Mouse (Mus musculus): ENCODE results near the gene Atp23. TPM values are rescaled to one million over a fixed set of nuclear protein-coding genes. Genes with fewer than 3 reads are reported as not detected.
"Not testable (repeated sequence)": the region's sequence is repeated elsewhere in the genome, so short reads cannot be mapped to it uniquely, and the experiment has no call there.

Gene Atp23
- polyA plus RNA-seq, 1 experiment from 2014 or later = 6.2 TPM

GRCm38 (mm10) chr10:126826982-126827381 is 74.2 kb downstream of the Atp23 start:
- Histone ChIP-seq H3K27me3 (no peaks in the 10 kb centered on the region), H3K9ac (no peak overlapping the region), H3K27ac (replicated peaks) (no peak overlapping the region), H3K4me3 (replicated peaks) (no peak overlapping the region), H3K4me1 (replicated peaks) (no peaks in the 10 kb centered on the region), H3K36me3 (replicated peaks) (no peaks in the 10 kb centered on the region), H3K4me2 (no peak overlapping the region), H3K9me3 (replicated peaks) (no peaks in the 10 kb centered on the region)
- ATAC-seq (ENCODE audit: insufficient read depth) = no peak
- WGBS (ENCODE audit: insufficient replicate concordance) = 46% methylated on average over 6 of the region's 6 CpGs

- H3K4me1 ChIP-seq (replicated peaks); ATAC-seq (ENCODE audit: insufficient read depth); H3K27me3 ChIP-seq; H3K36me3 ChIP-seq (replicated peaks); H3K4me3 ChIP-seq (replicated peaks); H3K9me3 ChIP-seq (replicated peaks); H3K4me2 ChIP-seq; H3K9ac ChIP-seq; H3K27ac ChIP-seq (replicated peaks): not testable (repeated sequence)
- WGBS (ENCODE audit: insufficient replicate concordance) = 70% methylated on average over 8 of the region's 8 CpGs
Measured at GRCm38 (mm10) chr10:126826216-126826615, 74.9 kb downstream of the Atp23 start.

- WGBS (ENCODE audit: insufficient replicate concordance) = 60% methylated on average over 3 of the region's 3 CpGs
- H3K4me2 ChIP-seq = no peak overlapping the region
- no peak overlapping the region for H3K27ac ChIP-seq (replicated peaks)
- H3K4me3 ChIP-seq (replicated peaks) = no peak overlapping the region
- H3K27me3 ChIP-seq = no peaks in the 10 kb centered on the region
- no peak overlapping the region for H3K9ac ChIP-seq
- H3K4me1 ChIP-seq (replicated peaks) = no peaks in the 10 kb centered on the region
- H3K36me3 ChIP-seq (replicated peaks) = no peaks in the 10 kb centered on the region
- no peak for ATAC-seq (ENCODE audit: insufficient read depth)
- H3K9me3 ChIP-seq (replicated peaks) = no peaks in the 10 kb centered on the region
Measured at GRCm38 (mm10) chr10:126822418-126822817, 78.7 kb downstream of the Atp23 start.

Other genes with a start within 250 kb of the Atp23 start
- 11.3 and 12.9 TPM in 2 replicates for gene Ctdsp2, start 77.4 kb upstream of the Atp23 start, polyA plus RNA-seq (2015; fragmentation: Nextera tagmentation; extraction: Ambion mirVana)
- gene Avil, start 99.4 kb upstream of the Atp23 start, polyA plus RNA-seq (2015; fragmentation: Nextera tagmentation; extraction: Ambion mirVana) = 0.07 and 0.16 TPM in 2 replicates
- gene Tsfm, start 129.5 kb upstream of the Atp23 start, polyA plus RNA-seq (2015; fragmentation: Nextera tagmentation; extraction: Ambion mirVana) = 43.9 and 44.8 TPM in 2 replicates
- 15.6 and 15.7 TPM in 2 replicates for gene Mettl1, start 140.1 kb upstream of the Atp23 start, polyA plus RNA-seq (2015; fragmentation: Nextera tagmentation; extraction: Ambion mirVana)
- gene Eef1akmt3, start 140.2 kb upstream of the Atp23 start, polyA plus RNA-seq (2015; fragmentation: Nextera tagmentation; extraction: Ambion mirVana) = 0.06 and 0.14 TPM in 2 replicates
- not detected in 2 replicates for gene Cyp27b1, start 146.9 kb upstream of the Atp23 start, polyA plus RNA-seq (2015; fragmentation: Nextera tagmentation; extraction: Ambion mirVana)
- 0.03 TPM in 1 of 2 replicates, not detected in the other for gene March9, start 158.8 kb upstream of the Atp23 start, polyA plus RNA-seq (2015; fragmentation: Nextera tagmentation; extraction: Ambion mirVana)
- gene Cdk4, start 162.2 kb upstream of the Atp23 start, polyA plus RNA-seq (2015; fragmentation: Nextera tagmentation; extraction: Ambion mirVana) = 338 and 361 TPM in 2 replicates
- gene Tspan31, start 168.9 kb upstream of the Atp23 start, polyA plus RNA-seq (2015; fragmentation: Nextera tagmentation; extraction: Ambion mirVana) = 77.4 and 84.3 TPM in 2 replicates
- 0.35 and 0.67 TPM in 2 replicates for gene Agap2, start 173.9 kb upstream of the Atp23 start, polyA plus RNA-seq (2015; fragmentation: Nextera tagmentation; extraction: Ambion mirVana)
- gene Os9, start 219.8 kb upstream of the Atp23 start, polyA plus RNA-seq (2015; fragmentation: Nextera tagmentation; extraction: Ambion mirVana) = 54.0 and 58.1 TPM in 2 replicates

Data from liver, embryonic 15.5 days (tissue).